Mouse (Mus musculus): Measurements from ENCODE around the gene Abtb2. TPM values are rescaled to one million over a fixed set of nuclear protein-coding genes. Genes with fewer than 3 reads are reported as not detected.

Abtb2 gene
- polyA plus RNA-seq, 1 experiment from 2014 or later = 4.5 TPM

DNA sequence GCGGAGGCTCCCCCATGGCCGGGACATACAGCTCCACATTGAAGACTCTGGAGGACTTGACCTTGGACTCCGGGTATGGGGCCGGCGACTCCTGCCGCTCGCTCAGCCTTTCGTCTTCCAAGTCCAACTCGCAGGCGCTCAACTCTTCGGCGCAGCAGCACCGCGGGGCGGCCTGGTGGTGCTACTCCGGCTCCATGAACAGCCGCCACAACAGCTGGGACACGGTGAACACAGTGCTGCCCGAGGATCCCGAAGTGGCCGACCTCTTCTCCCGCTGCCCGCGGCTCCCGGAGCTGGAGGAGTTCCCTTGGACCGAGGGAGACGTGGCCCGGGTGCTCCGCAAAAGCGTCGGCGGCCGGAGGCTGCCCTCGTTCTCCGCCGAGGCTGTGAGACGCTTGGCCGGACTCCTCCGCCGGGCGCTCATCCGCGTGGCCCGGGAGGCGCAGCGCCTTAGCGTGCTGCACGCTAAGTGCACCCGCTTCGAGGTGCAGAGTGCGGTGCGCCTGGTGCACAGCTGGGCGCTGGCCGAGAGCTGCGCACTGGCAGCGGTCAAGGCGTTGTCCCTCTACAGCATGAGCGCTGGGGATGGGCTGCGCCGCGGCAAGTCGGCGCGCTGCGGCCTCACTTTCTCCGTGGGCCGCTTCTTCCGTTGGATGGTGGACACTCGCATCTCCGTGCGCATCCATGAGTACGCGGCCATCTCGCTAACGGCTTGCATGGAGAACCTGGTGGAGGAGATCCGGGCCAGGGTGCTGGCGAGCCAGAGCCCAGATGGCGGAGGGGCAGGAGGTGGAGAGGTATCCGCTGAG is 807 bp downstream of the Abtb2 start:
- Histone ChIP-seq H3K27ac (peak overlapping the region; percentile 85), H3K4me3 (replicated peaks) (peak overlapping the region; percentile 63), H3K27me3 (replicated peaks) (no peaks in the 10 kb centered on the region), H3K36me3 (no peaks in the 10 kb centered on the region), H3K9me3 (no peaks in the 10 kb centered on the region), H3K9ac (peak overlapping the region; percentile 49), H3K4me1 (peaks cover 21% of the 10 kb centered on the region), H3K4me2 (peak overlapping the region; percentile 99)
- under 1% methylated on average over 79 of the region's 79 CpGs for WGBS
- 0 out of 2 replicates have a peak, but pooled peaks have one; percentile 12 for ATAC-seq (ENCODE audit: insufficient read depth, low FRiP score, low read depth)

DNA sequence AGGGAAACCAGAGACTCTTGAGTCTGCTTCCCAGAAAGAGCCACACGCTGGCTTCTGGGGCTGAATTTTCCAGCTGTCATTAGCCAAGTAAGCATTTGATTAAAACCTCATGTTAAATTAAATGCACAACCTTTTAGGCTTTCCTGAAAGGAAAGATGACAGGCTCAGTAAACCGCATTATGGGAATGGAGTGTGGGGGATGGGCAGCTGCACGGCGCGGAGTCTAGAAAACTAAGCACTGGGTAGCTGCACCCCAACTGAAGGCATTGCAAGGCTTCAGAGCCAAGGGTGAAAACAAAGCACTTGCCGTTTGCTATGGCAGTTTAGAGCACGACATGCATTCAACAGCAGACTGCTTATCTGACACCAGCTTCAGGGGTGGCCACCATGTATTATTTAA is 2.1 kb downstream of the Abtb2 start:
- no peak for ATAC-seq (ENCODE audit: insufficient read depth, low FRiP score, low read depth)
- Histone ChIP-seq H3K27ac (no peak overlapping the region), H3K4me3 (replicated peaks) (peak overlapping the region; percentile 63), H3K4me2 (peak overlapping the region; percentile 99), H3K36me3 (no peaks in the 10 kb centered on the region), H3K27me3 (replicated peaks) (no peaks in the 10 kb centered on the region), H3K9ac (no peak overlapping the region), H3K9me3 (no peaks in the 10 kb centered on the region), H3K4me1 (peaks cover 21% of the 10 kb centered on the region)
- WGBS = 20% methylated on average over 7 of the region's 7 CpGs

DNA sequence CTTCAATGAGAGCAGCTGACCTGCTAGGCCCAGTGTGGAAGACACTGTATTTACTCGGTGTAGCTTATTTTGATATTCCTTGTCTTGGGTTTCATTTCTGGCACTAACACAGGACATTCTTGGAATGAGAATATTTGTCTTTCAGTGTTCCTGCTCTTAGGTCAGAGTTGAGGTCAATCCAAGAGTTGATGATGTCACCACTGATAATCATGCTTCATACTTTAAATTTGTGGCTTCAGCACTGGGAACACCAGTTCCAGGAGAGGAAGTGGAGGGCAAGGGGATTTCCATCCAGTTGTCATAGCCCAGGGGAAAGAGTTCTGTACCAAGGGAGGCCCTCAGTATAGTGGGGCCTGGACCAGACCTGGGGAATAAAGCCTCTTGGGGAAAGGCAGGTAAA is 3.6 kb downstream of the Abtb2 start:
- peaks cover 21% of the 10 kb centered on the region for H3K4me1 ChIP-seq
- 43% methylated on average over 1 of the region's 1 CpGs for WGBS
- ATAC-seq (ENCODE audit: insufficient read depth, low FRiP score, low read depth) = no peak

GRCm38 (mm10) chr2:103572354-103572753 is 6.2 kb downstream of the Abtb2 start:
- Histone ChIP-seq H3K9ac (no peak overlapping the region), H3K27me3 (replicated peaks) (no peaks in the 10 kb centered on the region), H3K36me3 (no peaks in the 10 kb centered on the region), H3K4me2 (no peak overlapping the region), H3K9me3 (no peaks in the 10 kb centered on the region), H3K27ac (no peak overlapping the region), H3K4me3 (replicated peaks) (no peak overlapping the region), H3K4me1 (peaks cover 13% of the 10 kb centered on the region)
- WGBS = 61% methylated on average over 2 of the region's 2 CpGs
- no peak for ATAC-seq (ENCODE audit: insufficient read depth, low FRiP score, low read depth)

More for the DNA sequence above, 3.6 kb downstream of the Abtb2 start:
- H3K27ac ChIP-seq = no peak overlapping the region
- H3K36me3 ChIP-seq = no peaks in the 10 kb centered on the region
- H3K4me3 ChIP-seq (replicated peaks) = no peak overlapping the region
- H3K9me3 ChIP-seq = no peaks in the 10 kb centered on the region
- H3K4me2 ChIP-seq = no peak overlapping the region
- H3K27me3 ChIP-seq (replicated peaks) = no peaks in the 10 kb centered on the region
- H3K9ac ChIP-seq = no peak overlapping the region

GRCm38 (mm10) chr2:103576371-103576770 is 10.3 kb downstream of the Abtb2 start:
- no peak overlapping the region for H3K4me2 ChIP-seq
- H3K27me3 ChIP-seq (replicated peaks) = no peaks in the 10 kb centered on the region
- H3K36me3 ChIP-seq = no peaks in the 10 kb centered on the region
- WGBS = 66% methylated on average over 3 of the region's 3 CpGs
- no peak overlapping the region for H3K4me3 ChIP-seq (replicated peaks)
- H3K27ac ChIP-seq = no peak overlapping the region
- peaks cover 22% of the 10 kb centered on the region; the same call in 1 of the 2 replicates for H3K4me1 ChIP-seq
- H3K9me3 ChIP-seq = no peaks in the 10 kb centered on the region
- no peak for ATAC-seq (ENCODE audit: insufficient read depth, low FRiP score, low read depth)
- no peak overlapping the region for H3K9ac ChIP-seq

GRCm38 (mm10) chr2:103577752-103578662 is 11.9 kb downstream of the Abtb2 start:
- H3K4me3 ChIP-seq (replicated peaks) = no peak overlapping the region
- no peaks in the 10 kb centered on the region for H3K9me3 ChIP-seq
- H3K36me3 ChIP-seq = no peaks in the 10 kb centered on the region
- 43% methylated on average over 7 of the region's 7 CpGs for WGBS
- H3K27me3 ChIP-seq (replicated peaks) = no peaks in the 10 kb centered on the region
- H3K4me2 ChIP-seq = no peak overlapping the region
- ATAC-seq (ENCODE audit: insufficient read depth, low FRiP score, low read depth) = no peak
- H3K9ac ChIP-seq = no peak overlapping the region
- H3K4me1 ChIP-seq = peaks cover 22% of the 10 kb centered on the region; the same call in 1 of the 2 replicates
- H3K27ac ChIP-seq = peak overlapping the region; percentile 62; the same call in 1 of the 2 replicates

- Histone ChIP-seq H3K27ac (0 out of 2 replicates have a peak overlapping the region, but pooled peaks have one; percentile 62), H3K9ac (no peak overlapping the region)
- WGBS = 82% methylated on average over 10 of the region's 10 CpGs
Measured at GRCm38 (mm10) chr2:103578663-103579213, 12.6 kb downstream of the Abtb2 start.

DNA sequence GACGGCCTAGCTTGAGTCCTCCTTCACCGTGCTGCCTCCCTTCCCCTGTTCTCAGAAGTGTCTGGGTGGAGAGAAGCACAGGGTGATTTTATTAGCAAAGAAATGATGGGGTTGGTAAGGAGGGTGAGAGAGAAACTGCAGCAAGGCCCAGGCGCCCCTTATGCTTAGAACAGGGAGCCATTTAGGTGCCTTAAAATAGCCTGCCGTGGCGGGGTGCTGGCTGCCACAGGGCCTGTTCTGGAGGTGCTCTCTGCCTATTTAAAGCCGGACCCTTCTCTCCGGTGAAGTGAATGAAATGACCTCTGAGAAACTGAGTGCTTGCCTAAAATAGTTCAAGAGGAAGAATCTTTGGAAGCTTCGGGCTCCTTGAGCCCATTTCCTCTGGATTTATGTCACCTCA is 14.6 kb downstream of the Abtb2 start:
- 50% methylated on average over 8 of the region's 8 CpGs for WGBS
- Histone ChIP-seq H3K9me3 (no peaks in the 10 kb centered on the region), H3K27me3 (replicated peaks) (no peaks in the 10 kb centered on the region), H3K27ac (no peak overlapping the region), H3K4me1 (peaks cover 22% of the 10 kb centered on the region; the same call in 1 of the 2 replicates), H3K4me2 (no peak overlapping the region), H3K4me3 (replicated peaks) (no peak overlapping the region), H3K9ac (no peak overlapping the region), H3K36me3 (no peaks in the 10 kb centered on the region)
- no peak for ATAC-seq (ENCODE audit: insufficient read depth, low FRiP score, low read depth)

More at GRCm38 (mm10) chr2:103578663-103579213, 12.6 kb downstream of the Abtb2 start:
- H3K27me3 ChIP-seq (replicated peaks) = no peaks in the 10 kb centered on the region
- no peak overlapping the region for H3K4me3 ChIP-seq (replicated peaks)
- no peak overlapping the region for H3K4me2 ChIP-seq
- ATAC-seq (ENCODE audit: insufficient read depth, low FRiP score, low read depth) = no peak
- no peaks in the 10 kb centered on the region for H3K36me3 ChIP-seq
- peaks cover 22% of the 10 kb centered on the region; the same call in 1 of the 2 replicates for H3K4me1 ChIP-seq
- no peaks in the 10 kb centered on the region for H3K9me3 ChIP-seq

DNA sequence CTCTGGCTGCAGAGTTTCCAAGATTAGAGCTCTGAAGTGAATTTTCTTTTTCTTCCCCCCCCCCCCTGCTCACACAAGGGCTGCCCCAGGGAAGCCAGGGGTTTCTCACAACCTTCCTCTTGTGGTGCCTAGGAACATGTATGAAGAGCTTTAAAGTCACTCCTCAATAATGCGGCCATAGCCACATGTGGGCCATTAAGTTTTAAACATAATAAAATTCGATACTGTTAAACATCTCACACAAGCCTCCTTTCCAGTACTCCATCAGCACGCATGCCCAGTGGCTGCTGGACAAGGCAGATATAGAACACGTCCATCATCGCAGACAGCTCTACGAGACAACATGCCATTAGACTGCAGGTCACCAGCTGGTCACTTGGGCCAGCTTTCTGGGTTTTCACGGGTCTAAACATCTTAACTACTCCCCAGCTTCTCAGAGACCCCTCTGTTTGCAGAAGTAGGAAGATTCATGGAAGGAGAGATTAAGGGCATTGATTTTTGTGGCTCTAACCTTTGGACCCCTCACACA is 15.3 kb downstream of the Abtb2 start:
- no peaks in the 10 kb centered on the region for H3K36me3 ChIP-seq

GRCm38 (mm10) chr2:103583316-103583715 is 17.2 kb downstream of the Abtb2 start:
- H3K27ac ChIP-seq = no peak overlapping the region
- no peak for ATAC-seq (ENCODE audit: insufficient read depth, low FRiP score, low read depth)
- no peak overlapping the region for H3K4me2 ChIP-seq
- no peak overlapping the region for H3K9ac ChIP-seq
- 60% methylated on average over 3 of the region's 3 CpGs for WGBS
- no peaks in the 10 kb centered on the region for H3K27me3 ChIP-seq (replicated peaks)
- H3K9me3 ChIP-seq = no peaks in the 10 kb centered on the region
- H3K4me3 ChIP-seq (replicated peaks) = no peak overlapping the region
- peaks cover 11% of the 10 kb centered on the region; the same call in 1 of the 2 replicates for H3K4me1 ChIP-seq
- H3K36me3 ChIP-seq = no peaks in the 10 kb centered on the region

More for the DNA sequence above, 15.3 kb downstream of the Abtb2 start:
- WGBS = 41% methylated on average over 7 of the region's 7 CpGs
- no peak for ATAC-seq (ENCODE audit: insufficient read depth, low FRiP score, low read depth)
- no peak overlapping the region; the same call in 1 of the 2 replicates for H3K27ac ChIP-seq
- H3K4me3 ChIP-seq (replicated peaks) = no peak overlapping the region
- no peaks in the 10 kb centered on the region for H3K9me3 ChIP-seq
- H3K9ac ChIP-seq = no peak overlapping the region
- H3K27me3 ChIP-seq (replicated peaks) = no peaks in the 10 kb centered on the region
- no peak overlapping the region for H3K4me2 ChIP-seq
- peaks cover 20% of the 10 kb centered on the region; the same call in 1 of the 2 replicates for H3K4me1 ChIP-seq

GRCm38 (mm10) chr2:103584093-103584492 is 18.0 kb downstream of the Abtb2 start:
- H3K4me3 ChIP-seq (replicated peaks) = no peak overlapping the region
- no peak overlapping the region for H3K4me2 ChIP-seq
- ATAC-seq (ENCODE audit: insufficient read depth, low FRiP score, low read depth) = peak; percentile 86
- peaks cover 6% of the 10 kb centered on the region; the same call in 1 of the 2 replicates for H3K4me1 ChIP-seq
- no peaks in the 10 kb centered on the region for H3K27me3 ChIP-seq (replicated peaks)
- H3K9me3 ChIP-seq = no peaks in the 10 kb centered on the region
- H3K9ac ChIP-seq = no peak overlapping the region
- H3K27ac ChIP-seq = no peak overlapping the region
- no peaks in the 10 kb centered on the region for H3K36me3 ChIP-seq

All from stomach, embryonic 15.5 days (tissue).